Comparison of ENCODE assay signal across 12 mouse cellular contexts in genomic region chr1:138130145-138130544, GRCm38 (mm10). TPM values are rescaled to one million over a fixed set of nuclear protein-coding genes. Genes with fewer than 3 reads are reported as not detected.
DNase-seq lines count a peak whose midpoint lies in the region; ATAC-seq and TF ChIP-seq lines count a peak whose summit lies in the region.
"Had no signal": no experiment of that assay in that cellular context is flagged by ENCODE, and none has a peak within 500 bp of the region (broad histone marks: within the 10 kb centered on the region; RNA-seq: fewer than 3 reads in every experiment).

No protein-coding gene starts in this region.

- no peaks in the 10 kb centered on the region for H3K9me3 ChIP-seq in hindbrain, embryonic 16.5 days (ENCODE audit: control insufficient read depth, low read length)
- H3K9me3 ChIP-seq in hindbrain, embryonic 13.5 days = no peaks in the 10 kb centered on the region
- no peaks in the 10 kb centered on the region for H3K9me3 ChIP-seq in MEL (replicated peaks; ENCODE audit: insufficient read depth, low read length)
- H3K9me3 ChIP-seq: heart, embryonic 15.5 days had no signal

- no peak overlapping the region for H3K4me3 ChIP-seq in hindbrain, embryonic 16.5 days (ENCODE audit: low read length)
- H3K4me3 ChIP-seq in hindbrain, embryonic 13.5 days = no peak overlapping the region
- no peak overlapping the region for H3K4me3 ChIP-seq in MEL (ENCODE audit: control insufficient read depth in 1 of 2, insufficient read depth in 1 of 2, low read depth in 2 of 2, low read length in 2 of 2)
- H3K4me3 ChIP-seq: heart, embryonic 15.5 days; myocyte had no signal

- H3K27me3 ChIP-seq in hindbrain, embryonic 16.5 days (replicated peaks; ENCODE audit: control insufficient read depth, insufficient read depth, low read length) = no peaks in the 10 kb centered on the region
- H3K27me3 ChIP-seq in hindbrain, embryonic 13.5 days = no peaks in the 10 kb centered on the region
- no peaks in the 10 kb centered on the region for H3K27me3 ChIP-seq in MEL (ENCODE audit: control insufficient read depth in 1 of 2, insufficient read depth in 2 of 2, low read length in 2 of 2)
- H3K27me3 ChIP-seq: heart, embryonic 15.5 days had no signal

- TF ChIP-seq EP300 in MEL (IDR thresholded peaks at IDR 0.05; ENCODE audit: low read depth in 1 of 2, low read length in 2 of 2) = no peak

- peak; percentile 71 for TF ChIP-seq RAD21 in MEL (IDR thresholded peaks at IDR 0.05; ENCODE audit: low read depth, low read length)

- ATAC-seq in hindbrain, embryonic 16.5 days = peak; percentile 37; the same call in 1 of the 2 replicates
- no peak for ATAC-seq in hindbrain, embryonic 13.5 days (ENCODE audit: low FRiP score)
- peak; percentile 31 for ATAC-seq in inflammation-experienced regulatory T-cells, adult 6 months

- H3K36me3 ChIP-seq in hindbrain, embryonic 16.5 days (ENCODE audit: control insufficient read depth, insufficient read depth, low read length) = no peaks in the 10 kb centered on the region
- no peaks in the 10 kb centered on the region for H3K36me3 ChIP-seq in hindbrain, embryonic 13.5 days
- peaks cover 0 to 10% of the 10 kb centered on the region in 2 experiments; a peak in 2 of 4 replicates for H3K36me3 ChIP-seq in MEL (ENCODE audit: control insufficient read depth in 1 of 2, insufficient read depth in 2 of 2, low read length in 2 of 2)
- H3K36me3 ChIP-seq: heart, embryonic 15.5 days had no signal

- no peak overlapping the region for H3K27ac ChIP-seq in hindbrain, embryonic 16.5 days (ENCODE audit: low read depth, low read length)
- no peak overlapping the region for H3K27ac ChIP-seq in hindbrain, embryonic 13.5 days
- H3K27ac ChIP-seq in MEL (ENCODE audit: control insufficient read depth, low read depth, low read length) = no peak overlapping the region
- H3K27ac ChIP-seq: heart, embryonic 15.5 days; liver, embryonic 14.5 days had no signal

- TF ChIP-seq CTCF in MEL (IDR thresholded peaks at IDR 0.05 in 2 of 3, conservative IDR thresholded peaks at IDR 0.05 in 1 of 3; ENCODE audit: control insufficient read depth in 1 of 3, insufficient read depth in 1 of 3, low read depth in 2 of 3, low read length in 3 of 3, poor library complexity in 1 of 3, severe bottlenecking in 1 of 3) = peak in 1 of 3 experiments; percentile 50; a peak in 2 of 6 replicates

- H3K9ac ChIP-seq in hindbrain, embryonic 16.5 days (ENCODE audit: low read depth, low read length) = no peak overlapping the region
- no peak overlapping the region for H3K9ac ChIP-seq in hindbrain, embryonic 13.5 days
- no peak overlapping the region for H3K9ac ChIP-seq in MEL (ENCODE audit: control insufficient read depth, low read depth, low read length, poor library complexity, severe bottlenecking)
- H3K9ac ChIP-seq: heart, embryonic 15.5 days; liver, embryonic 14.5 days had no signal

- no peak overlapping the region for H3K4me2 ChIP-seq in hindbrain, embryonic 16.5 days (ENCODE audit: low read length)
- no peak overlapping the region for H3K4me2 ChIP-seq in hindbrain, embryonic 13.5 days
- H3K4me2 ChIP-seq: heart, embryonic 15.5 days had no signal

- DNase-seq in 416B (ENCODE audit: low read depth) (peak; percentile 69), MEL (ENCODE audit: low read depth, low spot score) (no peak)
- DNase-seq in testis, postnatal 10 days (ENCODE audit: low spot score) = no peak
- DNase-seq in ovary, postnatal 14 days (ENCODE audit: low spot score) = no peak
- DNase-seq in cerebellum, adult 9-10 months = no peak
- DNase-seq: layer of hippocampus, adult 9-11 months had no signal

- H3K4me1 ChIP-seq in hindbrain, embryonic 16.5 days (ENCODE audit: control insufficient read depth, insufficient read depth, low read depth, low read length) = no peaks in the 10 kb centered on the region
- H3K4me1 ChIP-seq in hindbrain, embryonic 13.5 days (replicated peaks) = 0 out of 2 replicates have a peak, but pooled peaks cover under 1% of the 10 kb centered on the region
- H3K4me1 ChIP-seq in MEL (ENCODE audit: control insufficient read depth in 1 of 2, insufficient read depth in 2 of 2, low read length in 2 of 2) = peaks cover 5 to 10% of the 10 kb centered on the region in 2 experiments

- no peak for TF ChIP-seq POLR2A in MEL (IDR thresholded peaks at IDR 0.05; ENCODE audit: control insufficient read depth in 1 of 2, insufficient read depth in 1 of 2, low read depth in 1 of 2, low read length in 2 of 2, poor library complexity in 1 of 2)

- no peaks in the 10 kb centered on the region for H3K79me2 ChIP-seq in MEL (ENCODE audit: control insufficient read depth, insufficient read depth, low read length, poor library complexity)

- WGBS in hindbrain, embryonic 16.5 days = 39% methylated on average over 4 of the region's 4 CpGs
- 51% methylated on average over 4 of the region's 4 CpGs for WGBS in hindbrain, embryonic 13.5 days

TF ChIP-seq in MEL, 35 proteins besides CTCF, POLR2A, EP300 and RAD21:
- TF ChIP-seq ZKSCAN1 (IDR thresholded peaks at IDR 0.05; ENCODE audit: low read depth, low read length) (no peak), MAZ (IDR thresholded peaks at IDR 0.05; ENCODE audit: low read depth, low read length) (no peak), ZC3H11A (IDR thresholded peaks at IDR 0.05; ENCODE audit: low read depth, low read length) (peak; percentile 21; the same call in 1 of the 2 replicates), SMC3 (IDR thresholded peaks at IDR 0.05; ENCODE audit: low read depth, low read length) (peak; percentile 45), CHD1 (IDR thresholded peaks at IDR 0.05; ENCODE audit: low read depth, low read length) (no peak), RCOR1 (IDR thresholded peaks at IDR 0.05; ENCODE audit: low read depth, low read length) (no peak), POLR2AphosphoS2 (IDR thresholded peaks at IDR 0.05; ENCODE audit: low read length) (no peak), JUND (IDR thresholded peaks at IDR 0.05; ENCODE audit: low read depth, low read length) (no peak)

RNA-seq across cellular contexts. Expression of gene Ptprc, which starts 45.4 kb away (rescaled TPM):
- 1.2 and 1.3 TPM in 2 replicates for polyA plus RNA-seq in hindbrain, embryonic 16.5 days (2015; fragmentation: Nextera tagmentation; extraction: Ambion mirVana)
- 0.88 and 1.1 TPM in 2 replicates for polyA plus RNA-seq in hindbrain, embryonic 13.5 days (2015; fragmentation: Nextera tagmentation; extraction: Ambion mirVana)
- 15.1 and 17.7 TPM in 2 replicates for total RNA-seq in MEL (2012; rRNA removed)
- polyA plus RNA-seq in MEL (2012; ENCODE audit: insufficient read depth in 1 of 2, insufficient read length in 2 of 2, low read depth in 1 of 2, low replicate concordance in 2 of 2, missing spikeins in 1 of 2) = 10 to 100 TPM in 1 of 2 experiments, not detected in 1; 13.1 TPM
- polyA plus RNA-seq in inflammation-experienced regulatory T-cells, adult 6 months (2017; shearing (Covaris generic)) = 1,000 to 10,000 TPM; 1,312 to 1,433 (median 1,346) TPM
- polyA plus RNA-seq: myocyte had no signal

Comparison
In these comparisons a context has a peak if more than half of its experiments do, and no peak if none do; other contexts are left out.
1. RNA of gene Ptprc, which starts 45.4 kb away (polyA plus RNA-seq): 1,312 to 1,433 TPM in inflammation-experienced regulatory T-cells, adult 6 months; 13.1 TPM in MEL, 1.2 to 1.3 TPM in hindbrain, embryonic 16.5 days and 0.88 to 1.1 TPM in hindbrain, embryonic 13.5 days; every median in the first group is over 10 times any median in the second.